Mouse (Mus musculus) forebrain, embryonic 15.5 days (tissue): ENCODE data around the gene Cep112. TPM values are rescaled to one million over a fixed set of nuclear protein-coding genes. Genes with fewer than 3 reads are reported as not detected.

ENCODE experiments used
- ATAC-seq: fragments of 200-750 bp; cut with Nextera tagmentation; replicated peaks from 2 replicates; pipeline ENCODE4 v1.8.0; 2017; ENCODE audit warnings: mild to moderate bottlenecking, moderate TSS enrichment, moderate library complexity
- H3K27ac ChIP-seq: fragments of 300-500 bp; sonication (generic); replicated peaks from 2 replicates; pipeline ENCODE4 v1.5.1; 2015; ENCODE audit warnings: mild to moderate bottlenecking, inconsistent platforms
- H3K27me3 ChIP-seq: fragments of 300-500 bp; sonication (generic); 2 replicates; pipeline ENCODE4 v1.6.1; 2015; ENCODE audit warnings: inconsistent platforms
- H3K36me3 ChIP-seq: fragments of 300-500 bp; sonication (generic); 2 replicates; pipeline ENCODE4 v1.6.1; 2015; ENCODE audit warnings: mild to moderate bottlenecking, inconsistent platforms
- H3K4me1 ChIP-seq: fragments of 300-500 bp; sonication (generic); 2 replicates; pipeline ENCODE4 v1.6.1; 2015; ENCODE audit warnings: inconsistent platforms
- H3K4me2 ChIP-seq: fragments of 300-500 bp; sonication (generic); replicated peaks from 2 replicates; pipeline ENCODE4 v1.6.1; 2015; ENCODE audit warnings: mild to moderate bottlenecking, inconsistent platforms
- H3K4me3 ChIP-seq: fragments of 300-500 bp; sonication (generic); 2 replicates; pipeline ENCODE4 v1.5.1; 2015; ENCODE audit warnings: mild to moderate bottlenecking, inconsistent platforms
- H3K9ac ChIP-seq: fragments of 300-500 bp; sonication (generic); replicated peaks from 2 replicates; pipeline ENCODE4 v1.6.1; 2015; ENCODE audit warnings: mild to moderate bottlenecking, inconsistent platforms
- H3K9me3 ChIP-seq: fragments of 300-500 bp; sonication (generic); 2 replicates; pipeline ENCODE4 v1.6.1; 2016; ENCODE audit warnings: inconsistent platforms
- WGBS: fragments of 180-500 bp; shearing (Covaris S2); methylation state at CpG from one replicate; pipeline ENCODE4 v1.1.7; 2015; ENCODE audit warnings: mixed read lengths; 5-methylcytosine and 5-hydroxymethylcytosine counted together
- polyA plus RNA-seq: library from polyadenylated mRNA; unstranded; fragments of >200 nt; fragmentation: Nextera tagmentation; extraction: Ambion mirVana; gene quantifications from 2 replicates; pipeline ENCODE4 v1.2.1, GENCODE M21; 2015

Gene Cep112
- polyA plus RNA-seq, 1 experiment from 2014 or later = 17.6 TPM

GRCm38 (mm10) chr11:108774019-108774670 lies 349.2 kb downstream of the Cep112 start:
- no peaks in the 10 kb centered on the region for H3K27me3 ChIP-seq
- no peak overlapping the region for H3K4me2 ChIP-seq
- H3K27ac ChIP-seq = no peak overlapping the region
- H3K36me3 ChIP-seq = no peaks in the 10 kb centered on the region
- no peaks in the 10 kb centered on the region for H3K4me1 ChIP-seq
- no peak overlapping the region for H3K9ac ChIP-seq
- 36% methylated on average over 6 of the region's 6 CpGs for WGBS
- H3K9me3 ChIP-seq = no peaks in the 10 kb centered on the region
- no peak for ATAC-seq
- H3K4me3 ChIP-seq = no peak overlapping the region

GRCm38 (mm10) chr11:108777158-108777557 lies 352.2 kb downstream of the Cep112 start:
- H3K36me3 ChIP-seq = no peaks in the 10 kb centered on the region
- peaks cover 10% of the 10 kb centered on the region; the same call in 1 of the 2 replicates for H3K4me1 ChIP-seq
- WGBS = 71% methylated on average over 3 of the region's 3 CpGs
- H3K4me3 ChIP-seq = no peak overlapping the region
- H3K9me3 ChIP-seq = no peaks in the 10 kb centered on the region
- H3K27ac ChIP-seq = no peak overlapping the region
- H3K9ac ChIP-seq = no peak overlapping the region
- no peak overlapping the region for H3K4me2 ChIP-seq
- ATAC-seq = no peak
- H3K27me3 ChIP-seq = no peaks in the 10 kb centered on the region

GRCm38 (mm10) chr11:108780271-108781250 lies 355.6 kb downstream of the Cep112 start:
- Histone ChIP-seq H3K27me3 (no peaks in the 10 kb centered on the region), H3K9me3 (no peaks in the 10 kb centered on the region), H3K4me2 (0 out of 2 replicates have a peak overlapping the region, but pooled peaks have one; percentile 10), H3K36me3 (no peaks in the 10 kb centered on the region), H3K9ac (no peak overlapping the region), H3K4me1 (peaks cover 10% of the 10 kb centered on the region; the same call in 1 of the 2 replicates), H3K27ac (0 out of 2 replicates have a peak overlapping the region, but pooled peaks have one; percentile 31), H3K4me3 (no peak overlapping the region)
- WGBS = 35% methylated on average over 15 of the region's 15 CpGs
- no peak; the same call in 1 of the 2 replicates for ATAC-seq

GRCm38 (mm10) chr11:108798398-108798797 lies 373.4 kb downstream of the Cep112 start:
- no peak overlapping the region for H3K4me2 ChIP-seq
- H3K9ac ChIP-seq = no peak overlapping the region
- no peaks in the 10 kb centered on the region for H3K36me3 ChIP-seq
- no peaks in the 10 kb centered on the region for H3K4me1 ChIP-seq
- H3K9me3 ChIP-seq = no peaks in the 10 kb centered on the region
- ATAC-seq = no peak
- no peak overlapping the region for H3K27ac ChIP-seq
- 92% methylated on average over 5 of the region's 5 CpGs for whole genome bisulfite sequencing
- H3K4me3 ChIP-seq = no peak overlapping the region
- no peaks in the 10 kb centered on the region for H3K27me3 ChIP-seq

- Histone ChIP-seq H3K4me2 (no peak overlapping the region), H3K36me3 (no peaks in the 10 kb centered on the region), H3K27ac (no peak overlapping the region), H3K27me3 (no peaks in the 10 kb centered on the region), H3K9me3 (no peaks in the 10 kb centered on the region), H3K4me1 (no peaks in the 10 kb centered on the region), H3K9ac (no peak overlapping the region), H3K4me3 (no peak overlapping the region)
- no peak for ATAC-seq
- WGBS = 69% methylated on average over 3 of the region's 3 CpGs
These were observed 374.7 kb downstream of the Cep112 start for GRCm38 (mm10) chr11:108799695-108800094.

GRCm38 (mm10) chr11:108804030-108804429 lies 379.0 kb downstream of the Cep112 start:
- Histone ChIP-seq H3K9me3 (no peaks in the 10 kb centered on the region), H3K4me1 (no peaks in the 10 kb centered on the region), H3K4me3 (no peak overlapping the region), H3K27ac (no peak overlapping the region), H3K9ac (no peak overlapping the region), H3K36me3 (no peaks in the 10 kb centered on the region), H3K27me3 (no peaks in the 10 kb centered on the region), H3K4me2 (no peak overlapping the region)
- 67% methylated on average over 3 of the region's 3 CpGs for WGBS
- ATAC-seq = no peak

- Histone ChIP-seq H3K9me3 (no peaks in the 10 kb centered on the region), H3K9ac (no peak overlapping the region), H3K4me1 (no peaks in the 10 kb centered on the region), H3K4me3 (no peak overlapping the region), H3K4me2 (no peak overlapping the region), H3K27ac (no peak overlapping the region), H3K27me3 (no peaks in the 10 kb centered on the region), H3K36me3 (no peaks in the 10 kb centered on the region)
- 86% methylated on average over 3 of the region's 3 CpGs for WGBS
- ATAC-seq = no peak
These were observed 381.0 kb downstream of the Cep112 start for GRCm38 (mm10) chr11:108805947-108806346.

GRCm38 (mm10) chr11:108809626-108810025 lies 384.6 kb downstream of the Cep112 start:
- Histone ChIP-seq H3K9ac (no peak overlapping the region), H3K9me3 (no peaks in the 10 kb centered on the region), H3K36me3 (no peaks in the 10 kb centered on the region), H3K27me3 (no peaks in the 10 kb centered on the region), H3K4me2 (no peak overlapping the region), H3K27ac (no peak overlapping the region), H3K4me3 (no peak overlapping the region), H3K4me1 (no peaks in the 10 kb centered on the region)
- no peak for ATAC-seq
- WGBS = 84% methylated on average over 3 of the region's 3 CpGs

GRCm38 (mm10) chr11:108821771-108822170 lies 396.8 kb downstream of the Cep112 start:
- no peak overlapping the region for H3K4me2 ChIP-seq

GRCm38 (mm10) chr11:108822257-108822656 lies 397.3 kb downstream of the Cep112 start:
- Histone ChIP-seq H3K9ac (no peak overlapping the region), H3K27me3 (no peaks in the 10 kb centered on the region), H3K4me3 (no peak overlapping the region), H3K4me2 (no peak overlapping the region), H3K9me3 (no peaks in the 10 kb centered on the region), H3K4me1 (no peaks in the 10 kb centered on the region), H3K27ac (no peak overlapping the region), H3K36me3 (no peaks in the 10 kb centered on the region)
- no peak for ATAC-seq
- WGBS = 67% methylated on average over 7 of the region's 7 CpGs

More at GRCm38 (mm10) chr11:108821771-108822170, 396.8 kb downstream of the Cep112 start:
- H3K4me1 ChIP-seq = no peaks in the 10 kb centered on the region
- WGBS = 35% methylated on average over 4 of the region's 4 CpGs
- H3K36me3 ChIP-seq = no peaks in the 10 kb centered on the region
- H3K27ac ChIP-seq = no peak overlapping the region
- H3K27me3 ChIP-seq = no peaks in the 10 kb centered on the region
- no peak overlapping the region for H3K9ac ChIP-seq
- ATAC-seq = no peak
- H3K4me3 ChIP-seq = no peak overlapping the region
- no peaks in the 10 kb centered on the region for H3K9me3 ChIP-seq

- no peaks in the 10 kb centered on the region for H3K9me3 ChIP-seq
- no peaks in the 10 kb centered on the region for H3K27me3 ChIP-seq
- H3K27ac ChIP-seq = no peak overlapping the region
- no peak for ATAC-seq
- H3K4me3 ChIP-seq = no peak overlapping the region
- no peak overlapping the region for H3K4me2 ChIP-seq
- no peaks in the 10 kb centered on the region for H3K4me1 ChIP-seq
- H3K36me3 ChIP-seq = no peaks in the 10 kb centered on the region
- H3K9ac ChIP-seq = no peak overlapping the region
These were observed 402.3 kb downstream of the Cep112 start for GRCm38 (mm10) chr11:108827321-108827720.

GRCm38 (mm10) chr11:108828374-108829025 lies 403.5 kb downstream of the Cep112 start:
- no peak overlapping the region for H3K27ac ChIP-seq
- no peak for ATAC-seq
- no peak overlapping the region for H3K4me3 ChIP-seq
- WGBS = 86% methylated on average over 4 of the region's 4 CpGs
- H3K9me3 ChIP-seq = no peaks in the 10 kb centered on the region
- no peaks in the 10 kb centered on the region for H3K4me1 ChIP-seq
- no peaks in the 10 kb centered on the region for H3K36me3 ChIP-seq
- H3K4me2 ChIP-seq = no peak overlapping the region
- H3K9ac ChIP-seq = no peak overlapping the region
- no peaks in the 10 kb centered on the region for H3K27me3 ChIP-seq
